Mouse (Mus musculus) myocyte (in vitro differentiated cells): ENCODE results near the gene Gspt1.

ENCODE experiments used
- MAX ChIP-seq: IDR thresholded peaks from one replicate; pipeline ENCODE4 v1.6.1; 2011; ENCODE audit warnings: low read depth, mild to moderate bottlenecking, control low read depth
- POLR2AphosphoS2 ChIP-seq: IDR thresholded peaks from one replicate; pipeline ENCODE4 v1.6.1; 2011; ENCODE audit warnings: low read depth, control low read depth; ENCODE audit not compliant: insufficient read length
- TCF12 ChIP-seq: IDR thresholded peaks from one replicate; pipeline ENCODE4 v1.6.1; 2011; ENCODE audit warnings: mild to moderate bottlenecking, control low read depth; ENCODE audit not compliant: poor library complexity, insufficient read depth, severe bottlenecking
- USF1 ChIP-seq: IDR thresholded peaks from one replicate; pipeline ENCODE4 v1.6.1; 2011; ENCODE audit warnings: low read depth, mild to moderate bottlenecking, control low read depth, moderate library complexity

GRCm38 (mm10) chr16:11284881-11285280 lies 30.8 kb upstream of the Gspt1 start:
- TF ChIP-seq USF1 (no peak), MAX (no peak), POLR2AphosphoS2 (no peak), TCF12 (no peak)
